Mouse (Mus musculus): ENCODE measurements around the gene Mau2. TPM values are rescaled to one million over a fixed set of nuclear protein-coding genes. Genes with fewer than 3 reads are reported as not detected.

The Mau2 gene
- polyA plus RNA-seq, 1 experiment from 2014 or later: 58.5 TPM

DNA sequence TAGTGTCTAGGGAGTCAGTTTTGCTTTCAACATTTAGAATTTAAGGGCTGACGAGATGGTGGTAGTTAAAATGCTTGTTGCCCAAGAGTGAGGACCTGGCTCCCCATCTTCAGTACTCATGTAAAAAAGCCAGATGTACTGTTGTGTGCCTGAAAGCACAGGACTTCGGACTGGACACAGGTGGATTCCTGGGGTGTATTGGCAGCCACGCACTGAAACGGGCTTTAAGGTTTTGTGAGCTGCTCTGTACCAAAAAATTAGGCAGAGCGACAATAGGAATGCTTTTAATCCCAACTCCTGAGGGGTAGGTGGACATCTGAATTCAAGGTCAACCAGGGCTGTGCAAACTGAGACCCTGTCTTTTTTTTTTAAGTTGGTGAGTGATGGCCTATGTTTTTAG, 1.5 kb upstream of the Mau2 start:
- ATAC-seq (ENCODE audit: insufficient number of reproducible peaks, insufficient read depth, low FRiP score, low read depth): no peak
- Histone ChIP-seq H3K9me3 (ENCODE audit: control insufficient read depth, low read depth, low read length) (no peaks in the 10 kb centered on the region), H3K4me1 (ENCODE audit: control insufficient read depth, insufficient read depth, low read length) (peaks cover 19% of the 10 kb centered on the region), H3K27ac (ENCODE audit: low read length) (no peak overlapping the region), H3K27me3 (ENCODE audit: control insufficient read depth, insufficient read depth, low read length) (no peaks in the 10 kb centered on the region), H3K4me3 (ENCODE audit: low read depth, low read length) (no peak overlapping the region; the same call in 1 of the 2 replicates), H3K4me2 (replicated peaks; ENCODE audit: low read depth, low read length) (peak overlapping the region; percentile 81), H3K36me3 (ENCODE audit: control insufficient read depth, insufficient read depth, low read length) (peaks cover 9% of the 10 kb centered on the region; the same call in 1 of the 2 replicates), H3K9ac (replicated peaks; ENCODE audit: low read depth, low read length) (0 out of 2 replicates have a peak overlapping the region, but pooled peaks have one; percentile 88)
- 83% methylated on average over 5 of the region's 5 CpGs for WGBS

DNA sequence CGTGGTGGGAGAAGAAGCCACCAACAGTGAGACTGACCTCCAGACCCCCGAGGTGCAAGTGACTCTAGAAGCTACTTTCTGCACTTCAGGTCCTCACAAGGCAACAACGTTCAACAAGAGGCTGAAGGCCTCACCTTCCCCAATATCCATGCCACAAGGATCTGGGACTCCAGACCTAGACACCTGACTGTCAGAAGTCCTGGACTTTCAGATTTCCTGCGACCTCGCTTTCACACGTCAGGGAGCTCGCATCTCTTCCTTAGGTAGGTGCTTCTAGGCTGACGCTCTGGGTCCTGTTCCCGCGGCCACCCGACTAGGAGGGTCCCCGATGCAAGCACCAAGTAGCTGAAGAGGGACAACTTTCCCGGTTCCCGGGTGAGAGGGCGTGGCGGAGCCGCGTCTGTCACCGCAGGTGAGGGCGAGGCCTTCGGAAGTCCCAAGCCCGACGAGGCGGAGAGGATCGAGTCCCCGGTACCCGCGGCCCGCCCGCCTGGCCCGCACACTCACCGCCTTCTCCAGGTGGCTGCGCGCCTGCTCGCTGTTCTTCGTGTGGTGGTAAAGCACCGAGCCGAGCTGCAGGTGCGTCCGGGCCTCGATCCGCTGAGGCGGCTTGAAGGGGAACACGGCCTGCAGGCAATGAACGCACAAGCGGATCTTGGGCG, 518 bp downstream of the Mau2 start:
- H3K27ac ChIP-seq (ENCODE audit: low read length): no peak overlapping the region
- no peaks in the 10 kb centered on the region for H3K36me3 ChIP-seq (ENCODE audit: control insufficient read depth, insufficient read depth, low read length)
- H3K27me3 ChIP-seq (ENCODE audit: control insufficient read depth, insufficient read depth, low read length): no peaks in the 10 kb centered on the region
- ATAC-seq (ENCODE audit: insufficient number of reproducible peaks, insufficient read depth, low FRiP score, low read depth): peak; percentile 24; the same call in 1 of the 2 replicates
- no peaks in the 10 kb centered on the region for H3K9me3 ChIP-seq (ENCODE audit: control insufficient read depth, low read depth, low read length)
- H3K4me3 ChIP-seq (ENCODE audit: low read depth, low read length): peak overlapping the region; percentile 98
- H3K4me1 ChIP-seq (ENCODE audit: control insufficient read depth, insufficient read depth, low read length): peaks cover 19% of the 10 kb centered on the region
- H3K4me2 ChIP-seq (replicated peaks; ENCODE audit: low read depth, low read length): peak overlapping the region; percentile 96
- 1% methylated on average over 47 of the region's 47 CpGs for WGBS
- H3K9ac ChIP-seq (replicated peaks; ENCODE audit: low read depth, low read length): peak overlapping the region; percentile 88

DNA sequence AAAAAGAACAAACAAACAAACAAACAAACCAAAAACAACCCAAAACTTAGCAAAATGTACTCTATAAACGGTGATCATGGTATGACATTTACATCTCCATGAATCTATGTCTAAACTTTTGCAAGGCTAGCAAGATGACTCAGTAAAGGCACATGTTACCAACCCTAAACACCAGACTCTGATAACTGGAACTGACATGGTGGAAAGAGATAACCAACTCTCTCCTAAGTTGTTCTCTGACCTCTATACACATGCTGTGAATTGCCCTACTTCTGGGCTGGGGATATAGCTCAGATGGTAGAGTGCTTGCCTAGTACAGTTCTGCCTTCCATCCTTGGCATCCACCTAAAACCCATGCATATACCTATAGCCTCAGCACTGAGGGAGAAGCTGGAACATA, 4.5 kb downstream of the Mau2 start:
- no peak overlapping the region for H3K4me3 ChIP-seq (ENCODE audit: low read depth, low read length)
- ATAC-seq (ENCODE audit: insufficient number of reproducible peaks, insufficient read depth, low FRiP score, low read depth): no peak
- H3K9ac ChIP-seq (replicated peaks; ENCODE audit: low read depth, low read length): no peak overlapping the region
- no peaks in the 10 kb centered on the region for H3K27me3 ChIP-seq (ENCODE audit: control insufficient read depth, insufficient read depth, low read length)
- H3K4me1 ChIP-seq (ENCODE audit: control insufficient read depth, insufficient read depth, low read length): peaks cover 11% of the 10 kb centered on the region
- 81% methylated on average over 1 of the region's 1 CpGs for whole genome bisulfite sequencing
- no peak overlapping the region for H3K27ac ChIP-seq (ENCODE audit: low read length)
- H3K9me3 ChIP-seq (ENCODE audit: control insufficient read depth, low read depth, low read length): no peaks in the 10 kb centered on the region
- peaks cover 3% of the 10 kb centered on the region; the same call in 1 of the 2 replicates for H3K36me3 ChIP-seq (ENCODE audit: control insufficient read depth, insufficient read depth, low read length)
- H3K4me2 ChIP-seq (replicated peaks; ENCODE audit: low read depth, low read length): no peak overlapping the region

DNA sequence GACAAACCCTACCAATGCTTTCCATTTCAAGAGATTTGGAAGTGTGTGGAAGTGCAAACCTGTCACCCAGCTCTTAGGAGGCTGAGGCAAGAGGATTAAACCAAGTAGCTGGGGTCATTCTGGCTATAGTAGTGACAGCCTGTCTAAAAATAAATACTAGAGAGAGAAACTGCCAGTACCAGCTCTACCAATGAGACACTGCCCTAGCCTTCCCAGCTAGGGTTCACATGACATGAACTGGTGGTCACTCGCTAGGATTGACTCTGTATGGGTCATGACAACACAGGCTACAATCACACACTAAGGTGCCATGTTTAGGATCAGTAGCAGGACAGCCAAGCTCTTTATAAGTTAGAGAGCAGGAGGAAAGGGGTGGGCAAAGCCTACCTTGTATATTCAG, 12.3 kb downstream of the Mau2 start:
- Histone ChIP-seq H3K36me3 (ENCODE audit: control insufficient read depth, insufficient read depth, low read length) (peaks cover 62% of the 10 kb centered on the region), H3K4me2 (replicated peaks; ENCODE audit: low read depth, low read length) (no peak overlapping the region), H3K9ac (replicated peaks; ENCODE audit: low read depth, low read length) (no peak overlapping the region), H3K4me1 (ENCODE audit: control insufficient read depth, insufficient read depth, low read length) (no peaks in the 10 kb centered on the region), H3K27me3 (ENCODE audit: control insufficient read depth, insufficient read depth, low read length) (no peaks in the 10 kb centered on the region), H3K27ac (ENCODE audit: low read length) (no peak overlapping the region), H3K9me3 (ENCODE audit: control insufficient read depth, low read depth, low read length) (no peaks in the 10 kb centered on the region), H3K4me3 (ENCODE audit: low read depth, low read length) (no peak overlapping the region)
- ATAC-seq (ENCODE audit: insufficient number of reproducible peaks, insufficient read depth, low FRiP score, low read depth): no peak
- 100% methylated on average over 1 of the region's 1 CpGs for WGBS

DNA sequence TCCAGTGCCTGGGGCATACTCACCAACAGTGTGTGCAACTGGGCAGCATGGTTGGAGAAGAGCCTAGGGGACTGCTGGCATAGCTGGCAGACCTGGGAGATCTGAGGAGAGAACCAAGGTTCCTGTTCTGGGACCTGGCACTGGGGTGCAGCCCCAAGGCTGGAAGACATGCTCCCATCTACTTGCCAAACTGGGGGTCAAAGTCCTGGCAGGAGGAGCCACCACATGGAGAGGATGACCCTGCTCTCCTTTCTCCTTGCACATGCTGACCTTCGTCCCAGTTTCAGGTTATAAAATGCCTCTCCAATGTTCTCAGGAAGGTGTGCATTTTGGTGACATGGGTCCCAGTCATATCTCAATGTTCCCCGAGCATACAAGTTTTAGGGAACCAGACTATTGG, 16.4 kb downstream of the Mau2 start:
- 96% methylated on average over 2 of the region's 2 CpGs for WGBS
- no peak overlapping the region for H3K4me2 ChIP-seq (replicated peaks; ENCODE audit: low read depth, low read length)
- no peak overlapping the region for H3K27ac ChIP-seq (ENCODE audit: low read length)
- no peak overlapping the region for H3K4me3 ChIP-seq (ENCODE audit: low read depth, low read length)
- H3K9me3 ChIP-seq (ENCODE audit: control insufficient read depth, low read depth, low read length): no peaks in the 10 kb centered on the region
- no peaks in the 10 kb centered on the region for H3K4me1 ChIP-seq (ENCODE audit: control insufficient read depth, insufficient read depth, low read length)
- no peaks in the 10 kb centered on the region for H3K27me3 ChIP-seq (ENCODE audit: control insufficient read depth, insufficient read depth, low read length)
- H3K36me3 ChIP-seq (ENCODE audit: control insufficient read depth, insufficient read depth, low read length): peaks cover 95% of the 10 kb centered on the region
- ATAC-seq (ENCODE audit: insufficient number of reproducible peaks, insufficient read depth, low FRiP score, low read depth): no peak
- no peak overlapping the region for H3K9ac ChIP-seq (replicated peaks; ENCODE audit: low read depth, low read length)

DNA sequence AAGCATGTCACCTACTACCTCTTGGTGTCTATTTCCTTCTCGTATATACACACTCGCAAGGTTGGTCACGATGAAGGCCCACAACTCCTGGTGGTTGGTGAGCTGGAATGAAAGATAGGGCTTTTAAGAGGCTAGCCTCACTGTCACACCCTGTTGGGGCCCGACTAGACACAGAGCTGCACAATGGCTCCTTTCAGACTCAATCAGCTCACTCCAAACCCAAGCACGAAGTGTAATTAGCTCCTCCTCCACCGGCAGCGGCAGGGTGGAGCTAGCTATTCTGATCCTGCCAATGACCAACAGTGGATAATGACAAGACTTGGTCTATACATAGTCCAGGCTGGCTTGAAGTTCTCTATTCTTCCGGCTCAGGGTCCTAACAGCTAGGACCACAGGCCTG, 18.9 kb downstream of the Mau2 start:
- WGBS: 80% methylated on average over 8 of the region's 8 CpGs
- no peak overlapping the region for H3K4me2 ChIP-seq (replicated peaks; ENCODE audit: low read depth, low read length)
- no peaks in the 10 kb centered on the region for H3K9me3 ChIP-seq (ENCODE audit: control insufficient read depth, low read depth, low read length)
- no peaks in the 10 kb centered on the region for H3K27me3 ChIP-seq (ENCODE audit: control insufficient read depth, insufficient read depth, low read length)
- no peak for ATAC-seq (ENCODE audit: insufficient number of reproducible peaks, insufficient read depth, low FRiP score, low read depth)
- H3K36me3 ChIP-seq (ENCODE audit: control insufficient read depth, insufficient read depth, low read length): peaks cover 94% of the 10 kb centered on the region
- H3K4me1 ChIP-seq (ENCODE audit: control insufficient read depth, insufficient read depth, low read length): no peaks in the 10 kb centered on the region
- H3K27ac ChIP-seq (ENCODE audit: low read length): no peak overlapping the region
- H3K4me3 ChIP-seq (ENCODE audit: low read depth, low read length): no peak overlapping the region
- H3K9ac ChIP-seq (replicated peaks; ENCODE audit: low read depth, low read length): no peak overlapping the region

DNA sequence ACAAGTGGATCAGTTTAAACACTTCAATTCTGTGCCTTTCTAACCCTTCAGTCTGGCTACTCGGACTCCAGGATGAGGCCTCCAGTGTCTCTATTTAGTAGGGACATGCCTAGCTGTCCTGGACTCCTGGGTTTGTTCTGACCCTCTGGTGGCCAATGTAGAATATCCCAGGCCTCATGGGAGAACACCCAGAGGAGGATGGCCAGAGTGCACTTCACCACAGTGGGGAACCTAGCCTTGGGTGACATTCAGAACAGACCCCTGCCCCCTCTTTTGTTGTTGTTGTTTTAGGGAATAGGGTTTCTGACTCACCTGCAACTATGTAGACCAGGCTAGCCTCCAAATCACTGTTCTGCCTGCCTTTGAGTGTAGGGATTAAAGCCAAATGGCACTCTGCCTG, 27.5 kb downstream of the Mau2 start:
- no peak overlapping the region for H3K9ac ChIP-seq (replicated peaks; ENCODE audit: low read depth, low read length)
- no peaks in the 10 kb centered on the region for H3K9me3 ChIP-seq (ENCODE audit: control insufficient read depth, low read depth, low read length)
- H3K27me3 ChIP-seq (ENCODE audit: control insufficient read depth, insufficient read depth, low read length): no peaks in the 10 kb centered on the region
- no peaks in the 10 kb centered on the region for H3K4me1 ChIP-seq (ENCODE audit: control insufficient read depth, insufficient read depth, low read length)
- no peak for ATAC-seq (ENCODE audit: insufficient number of reproducible peaks, insufficient read depth, low FRiP score, low read depth)
- no peak overlapping the region for H3K4me3 ChIP-seq (ENCODE audit: low read depth, low read length)
- no peak overlapping the region for H3K4me2 ChIP-seq (replicated peaks; ENCODE audit: low read depth, low read length)
- WGBS: 73% methylated on average over 1 of the region's 1 CpGs
- H3K27ac ChIP-seq (ENCODE audit: low read length): no peak overlapping the region
- peaks cover 27% of the 10 kb centered on the region for H3K36me3 ChIP-seq (ENCODE audit: control insufficient read depth, insufficient read depth, low read length)

DNA sequence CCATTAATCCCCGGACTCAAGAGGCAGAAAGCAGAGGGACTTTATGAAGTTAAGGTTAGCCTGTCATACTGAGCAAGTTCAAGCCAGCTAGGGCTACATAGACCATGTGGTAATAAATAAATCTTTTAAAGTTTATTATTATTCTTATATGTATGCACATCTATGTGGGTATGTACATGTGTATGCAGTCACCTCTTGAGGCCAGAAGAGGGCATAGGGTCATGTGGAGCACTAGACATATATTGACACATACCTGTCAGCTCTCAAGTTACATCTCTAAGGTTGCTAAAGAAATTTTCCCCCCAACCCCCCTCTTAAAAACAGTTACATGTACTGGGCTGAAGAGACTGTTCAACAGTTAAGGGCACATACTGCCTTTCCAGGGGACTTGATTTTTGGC, 29.8 kb downstream of the Mau2 start:
- no peak overlapping the region for H3K4me3 ChIP-seq (ENCODE audit: low read depth, low read length)
- peaks cover 6% of the 10 kb centered on the region; the same call in 1 of the 2 replicates for H3K36me3 ChIP-seq (ENCODE audit: control insufficient read depth, insufficient read depth, low read length)
- H3K4me1 ChIP-seq (ENCODE audit: control insufficient read depth, insufficient read depth, low read length): no peaks in the 10 kb centered on the region
- WGBS: 86% methylated on average over 1 of the region's 1 CpGs
- no peak overlapping the region for H3K9ac ChIP-seq (replicated peaks; ENCODE audit: low read depth, low read length)
- peak; percentile 23; the same call in 1 of the 2 replicates for ATAC-seq (ENCODE audit: insufficient number of reproducible peaks, insufficient read depth, low FRiP score, low read depth)
- no peaks in the 10 kb centered on the region for H3K9me3 ChIP-seq (ENCODE audit: control insufficient read depth, low read depth, low read length)
- no peak overlapping the region for H3K27ac ChIP-seq (ENCODE audit: low read length)
- H3K4me2 ChIP-seq (replicated peaks; ENCODE audit: low read depth, low read length): no peak overlapping the region
- no peaks in the 10 kb centered on the region for H3K27me3 ChIP-seq (ENCODE audit: control insufficient read depth, insufficient read depth, low read length)

DNA sequence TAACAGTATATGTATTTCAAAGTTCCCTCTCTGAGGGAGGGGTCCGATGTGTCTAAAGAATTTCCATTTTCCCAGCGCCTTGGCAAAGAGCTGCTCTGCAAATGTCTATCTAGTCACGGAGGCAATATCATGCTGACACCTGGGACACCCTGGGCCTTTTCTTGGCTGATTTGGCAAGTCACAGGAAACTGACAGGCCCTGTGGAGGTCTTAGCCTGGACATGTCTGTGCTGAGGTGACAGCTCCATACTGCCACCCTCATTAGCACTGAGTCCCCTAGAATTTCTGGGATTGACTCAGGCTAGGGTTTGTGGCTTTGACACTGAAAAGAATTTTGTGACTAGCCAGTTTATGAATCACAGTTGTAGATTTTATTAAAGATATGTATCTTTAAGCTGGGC, 30.2 kb downstream of the Mau2 start:
- 78% methylated on average over 3 of the region's 3 CpGs for WGBS
- ATAC-seq (ENCODE audit: insufficient number of reproducible peaks, insufficient read depth, low FRiP score, low read depth): no peak
- Histone ChIP-seq H3K9me3 (ENCODE audit: control insufficient read depth, low read depth, low read length) (no peaks in the 10 kb centered on the region), H3K4me2 (replicated peaks; ENCODE audit: low read depth, low read length) (no peak overlapping the region), H3K36me3 (ENCODE audit: control insufficient read depth, insufficient read depth, low read length) (peaks cover 6% of the 10 kb centered on the region; the same call in 1 of the 2 replicates), H3K4me3 (ENCODE audit: low read depth, low read length) (no peak overlapping the region), H3K27ac (ENCODE audit: low read length) (no peak overlapping the region), H3K27me3 (ENCODE audit: control insufficient read depth, insufficient read depth, low read length) (no peaks in the 10 kb centered on the region), H3K4me1 (ENCODE audit: control insufficient read depth, insufficient read depth, low read length) (no peaks in the 10 kb centered on the region), H3K9ac (replicated peaks; ENCODE audit: low read depth, low read length) (no peak overlapping the region)

All from stomach, embryonic 14.5 days (tissue).